Mouse (Mus musculus) gastrocnemius, adult 2 months (tissue): ENCODE data around the gene Jchain. TPM values are rescaled to one million over a fixed set of nuclear protein-coding genes. Genes with fewer than 3 reads are reported as not detected.
"Not testable (repeated sequence)": the region's sequence is repeated elsewhere in the genome, so short reads cannot be mapped to it uniquely, and the experiment has no call there.

Experiments
- DNase-seq: peaks from one replicate; pipeline ENCODE4 v3.0.0; 2022
- H3K27ac ChIP-seq: fragments of 200-600 bp; 2 replicates; pipeline ENCODE4 v1.8.1; 2022; ENCODE audit warnings: mild to moderate bottlenecking
- H3K4me3 ChIP-seq: fragments of 200-600 bp; 2 replicates; pipeline ENCODE4 v1.8.1; 2022; ENCODE audit warnings: mild to moderate bottlenecking, moderate library complexity
- CTCF ChIP-seq: fragments of 200-600 bp; IDR thresholded peaks from 2 replicates; pipeline ENCODE4 v1.8.1; 2022; ENCODE audit warnings: antibody characterized with exemption, mild to moderate bottlenecking, moderate library complexity
- intact Hi-C: fragments of 180-260 bp; cut with DNase I; formaldehyde crosslinking; loops from one replicate; pipeline ENCODE4 v1.15.1; 2025
- total RNA-seq, 2 experiments: library from RNA; stranded (reverse); gene quantifications; 2 replicates each; pipeline ENCODE4 v1.2.3; 2021

The Jchain gene
- total RNA-seq, 2 experiments from 2014 or later: 0.22 TPM; not detected in 1

DNA sequence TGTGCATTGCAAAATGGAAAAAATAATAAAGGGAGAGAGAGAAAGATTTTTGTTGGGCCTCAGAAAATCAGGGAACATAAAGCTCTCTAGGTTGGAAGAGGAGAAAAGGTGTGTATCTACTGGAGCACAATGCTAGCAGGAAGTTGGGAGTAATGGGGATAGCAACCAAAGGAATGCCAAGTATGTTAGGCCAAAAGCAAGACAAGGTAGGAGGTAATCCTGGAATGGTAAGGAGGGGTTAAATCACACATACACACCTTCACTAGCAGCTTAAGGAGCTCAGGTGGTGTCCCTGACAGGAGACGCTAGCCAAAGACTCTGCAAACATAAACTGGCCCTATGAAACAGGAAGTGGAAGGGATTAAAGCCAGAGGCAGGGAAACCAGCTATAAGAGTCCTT lies 31.3 kb upstream of the Jchain start:
- Histone ChIP-seq H3K27ac (no peak overlapping the region), H3K4me3 (no peak overlapping the region)
- DNase-seq: no peak
- no peak for TF ChIP-seq CTCF
- intact Hi-C loops: no loop called here

DNA sequence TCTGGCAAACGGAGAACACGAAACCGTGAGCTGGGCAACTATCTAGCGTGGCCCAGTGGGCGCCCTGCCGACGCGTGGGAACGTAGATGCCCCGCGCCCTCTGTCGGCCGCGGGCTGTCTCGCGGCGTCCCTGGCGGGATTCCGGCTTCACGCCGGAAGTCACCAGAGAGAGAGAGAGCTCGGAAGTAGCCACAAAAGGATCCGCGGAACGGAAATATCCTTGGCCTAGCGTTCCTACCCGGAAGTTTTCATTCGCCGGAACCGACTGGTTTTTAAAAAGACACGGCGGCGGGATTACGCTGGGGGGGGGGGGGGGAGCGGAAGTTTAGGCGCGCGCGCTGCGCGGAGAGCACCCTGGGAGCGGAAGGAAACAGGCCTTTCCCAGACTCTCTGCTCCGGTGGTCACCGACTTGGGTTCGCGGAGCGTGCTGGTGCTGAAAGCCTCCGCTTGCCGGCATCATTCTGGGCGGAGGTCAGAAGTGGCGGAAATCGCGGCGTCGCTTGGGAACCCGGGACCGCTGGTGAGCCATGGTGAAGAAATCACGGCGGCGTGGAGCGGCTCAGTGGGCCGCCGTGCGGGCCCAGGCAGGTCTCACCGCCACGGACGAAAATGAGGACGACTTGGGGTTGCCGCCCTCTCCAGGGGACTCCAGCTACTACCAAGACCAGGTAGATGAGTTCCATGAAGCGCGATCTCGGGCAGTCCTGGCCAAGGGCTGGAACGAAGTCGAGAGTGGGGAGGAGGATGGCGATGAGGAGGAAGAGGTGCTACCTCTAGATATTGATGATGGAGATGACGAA lies 26.6 kb upstream of the Jchain start, which contains the start of gene Utp3:
Utp3 (plus strand) TSS at position 377 of the 801 bp plus-strand sequence.
- peak; percentile 92 for TF ChIP-seq CTCF
- Histone ChIP-seq H3K4me3 (peak within 1 kb of the TSS; percentile 76), H3K27ac (peak within 1 kb of the TSS; percentile 98)
- intact Hi-C loops: no loop called here
- peak; percentile 93 for DNase-seq

GRCm38 (mm10) chr5:88553271-88554085 lies 25.8 kb upstream of the Jchain start:
- H3K4me3 ChIP-seq: peak overlapping the region; percentile 76
- intact Hi-C loops: no loop called here
- peak overlapping the region; percentile 98 for H3K27ac ChIP-seq
- TF ChIP-seq CTCF: no peak
- no peak for DNase-seq

GRCm38 (mm10) chr5:88545536-88545935 lies 17.8 kb upstream of the Jchain start:
- DNase-seq: no peak
- TF ChIP-seq CTCF: no peak
- Histone ChIP-seq H3K27ac (no peak overlapping the region), H3K4me3 (no peak overlapping the region)
- intact Hi-C loops: no loop called here

GRCm38 (mm10) chr5:88544411-88544810 lies 16.7 kb upstream of the Jchain start:
- DNase-seq, intact Hi-C loops: not testable (repeated sequence)

DNA sequence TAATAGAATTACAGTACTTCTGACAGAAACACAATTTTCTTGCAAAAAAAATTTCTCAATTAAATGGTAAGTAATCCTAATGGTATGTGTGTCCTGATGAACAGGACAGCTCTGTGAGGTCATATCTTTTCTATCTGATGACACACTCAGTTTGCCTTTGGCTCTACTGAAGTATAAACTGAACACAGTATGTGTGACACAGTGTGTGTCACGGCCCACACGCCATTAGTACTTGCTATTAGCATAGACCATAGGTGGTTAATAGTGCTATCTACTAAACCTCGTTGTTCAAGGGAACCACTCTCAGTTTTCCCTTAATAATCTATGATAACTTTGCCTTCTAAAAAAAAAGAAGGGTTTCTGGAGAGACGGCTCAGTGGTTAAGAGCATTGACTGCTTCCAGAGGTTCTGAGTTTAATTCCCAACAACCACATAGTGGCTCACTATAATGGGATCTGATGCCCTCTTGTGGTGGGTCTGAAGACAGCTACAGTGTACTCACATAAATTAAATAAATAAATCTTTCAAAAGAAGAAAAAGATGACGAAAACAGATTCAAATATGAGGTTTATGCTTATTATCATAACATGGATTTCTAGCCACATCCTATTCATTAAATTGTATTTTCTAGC lies 15.1 kb upstream of the Jchain start:
- intact Hi-C loops: no loop called here
- peak; percentile 79 for TF ChIP-seq CTCF
- peak; percentile 39 for DNase-seq
- H3K4me3 ChIP-seq: peak overlapping the region; percentile 48
- no peak overlapping the region; the same call in 1 of the 2 replicates for H3K27ac ChIP-seq

More at GRCm38 (mm10) chr5:88544411-88544810, 16.7 kb upstream of the Jchain start:
- H3K4me3 ChIP-seq, H3K27ac ChIP-seq: not testable (repeated sequence)

GRCm38 (mm10) chr5:88540845-88541244 lies 13.2 kb upstream of the Jchain start:
- no peak overlapping the region for H3K4me3 ChIP-seq
- no peak overlapping the region for H3K27ac ChIP-seq
- TF ChIP-seq CTCF: no peak
- DNase-seq: no peak
- intact Hi-C loops: no loop called here

GRCm38 (mm10) chr5:88534697-88535096 lies 7.0 kb upstream of the Jchain start:
- H3K27ac ChIP-seq: no peak overlapping the region
- intact Hi-C loops: no loop called here

GRCm38 (mm10) chr5:88530908-88531307 lies 3.2 kb upstream of the Jchain start:
- intact Hi-C loops: no loop called here
- Histone ChIP-seq H3K4me3 (no peak overlapping the region), H3K27ac (no peak overlapping the region)
- no peak for TF ChIP-seq CTCF
- DNase-seq: no peak

More at GRCm38 (mm10) chr5:88534697-88535096, 7.0 kb upstream of the Jchain start:
- no peak overlapping the region for H3K4me3 ChIP-seq
- DNase-seq: no peak
- TF ChIP-seq CTCF: no peak

- no peak overlapping the region for H3K4me3 ChIP-seq
- no peak for DNase-seq
- no peak overlapping the region for H3K27ac ChIP-seq
- intact Hi-C loops: no loop called here
- peak; percentile 74 for TF ChIP-seq CTCF
These were observed 8.5 kb downstream of the Jchain start for GRCm38 (mm10) chr5:88519232-88519631.

DNA sequence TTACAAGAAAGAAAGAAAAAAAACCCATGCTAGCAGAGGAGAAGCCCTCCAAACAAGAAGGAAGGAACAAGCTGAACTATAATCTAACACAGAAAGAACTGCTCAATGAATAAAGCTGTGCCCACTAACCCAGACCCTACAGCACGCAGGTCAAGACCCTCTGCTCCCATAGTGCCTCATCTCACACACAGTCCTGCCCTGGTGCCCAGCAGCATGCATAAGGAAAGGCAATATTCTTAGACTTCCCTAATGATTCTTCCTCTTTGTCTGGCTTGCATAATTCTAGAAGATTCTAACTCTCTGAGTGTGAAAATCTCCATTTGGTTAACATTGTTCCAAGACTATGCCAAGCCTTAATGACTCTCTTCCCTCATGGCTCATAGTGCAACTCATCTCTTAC lies 18.7 kb downstream of the Jchain start:
- H3K4me3 ChIP-seq: no peak overlapping the region
- no peak overlapping the region for H3K27ac ChIP-seq
- intact Hi-C loops: no loop called here
- TF ChIP-seq CTCF: no peak
- no peak for DNase-seq

- no peak for TF ChIP-seq CTCF
- intact Hi-C loops: no loop called here
- H3K27ac ChIP-seq: no peak overlapping the region
- H3K4me3 ChIP-seq: no peak overlapping the region
- no peak for DNase-seq
These were observed 19.1 kb downstream of the Jchain start for GRCm38 (mm10) chr5:88508555-88508954.

- no peak for TF ChIP-seq CTCF
- Histone ChIP-seq H3K27ac (no peak overlapping the region), H3K4me3 (no peak overlapping the region)
- intact Hi-C loops: no loop called here
- DNase-seq: no peak
These were observed 27.9 kb downstream of the Jchain start for GRCm38 (mm10) chr5:88499781-88500180.
